Comparison of ENCODE assay signal across 20 mouse cellular contexts in genomic region chr3:55462904-55463668, GRCm38 (mm10). TPM values are rescaled to one million over a fixed set of nuclear protein-coding genes. Genes with fewer than 3 reads are reported as not detected.
A peak's percentile ranks its signal among the peaks of the same experiment; 100 is the strongest.
DNase-seq lines count a peak whose midpoint lies in the region; ATAC-seq lines count a peak whose summit lies in the region.
"Had no signal": no experiment of that assay in that cellular context is flagged by ENCODE, and none has a peak within 500 bp of the region (broad histone marks: within the 10 kb centered on the region; RNA-seq: fewer than 3 reads in every experiment).

No protein-coding gene starts in this region.

- peaks cover 14% of the 10 kb centered on the region for H3K36me3 ChIP-seq in hindbrain, embryonic 15.5 days
- no peaks in the 10 kb centered on the region for H3K36me3 ChIP-seq in hindbrain, embryonic 12.5 days
- H3K36me3 ChIP-seq in embryonic facial prominence, embryonic 14.5 days (ENCODE audit: control insufficient read depth, insufficient read depth, low read length) = no peaks in the 10 kb centered on the region
- H3K36me3 ChIP-seq in midbrain, embryonic 15.5 days (replicated peaks) = no peaks in the 10 kb centered on the region
- H3K36me3 ChIP-seq: forebrain, embryonic 10.5 days; heart, embryonic 15.5 days; kidney, embryonic 15.5 days had no signal

- H3K27me3 ChIP-seq in hindbrain, embryonic 15.5 days = no peaks in the 10 kb centered on the region
- H3K27me3 ChIP-seq in hindbrain, embryonic 12.5 days = no peaks in the 10 kb centered on the region
- H3K27me3 ChIP-seq in embryonic facial prominence, embryonic 14.5 days (replicated peaks; ENCODE audit: control insufficient read depth, insufficient read depth, low read length) = no peaks in the 10 kb centered on the region
- no peaks in the 10 kb centered on the region for H3K27me3 ChIP-seq in midbrain, embryonic 15.5 days (replicated peaks)
- H3K27me3 ChIP-seq: CH12.LX; heart, embryonic 15.5 days; kidney, embryonic 15.5 days had no signal

- H3K4me1 ChIP-seq in hindbrain, embryonic 15.5 days (replicated peaks) = peaks cover 25% of the 10 kb centered on the region
- H3K4me1 ChIP-seq in hindbrain, embryonic 12.5 days = peaks cover 19% of the 10 kb centered on the region
- peaks cover 1% of the 10 kb centered on the region; the same call in 1 of the 2 replicates for H3K4me1 ChIP-seq in embryonic facial prominence, embryonic 14.5 days (ENCODE audit: control insufficient read depth, insufficient read depth, low read length)
- peaks cover 27% of the 10 kb centered on the region for H3K4me1 ChIP-seq in midbrain, embryonic 15.5 days

- no peak overlapping the region for H3K9ac ChIP-seq in hindbrain, embryonic 15.5 days
- H3K9ac ChIP-seq in hindbrain, embryonic 12.5 days = no peak overlapping the region
- no peak overlapping the region for H3K9ac ChIP-seq in embryonic facial prominence, embryonic 14.5 days (ENCODE audit: low read depth, low read length)
- no peak overlapping the region for H3K9ac ChIP-seq in midbrain, embryonic 15.5 days
- H3K9ac ChIP-seq: heart, embryonic 15.5 days; kidney, embryonic 15.5 days; lung, embryonic 14.5 days had no signal

- DNase-seq in cerebellum, adult 11-12 months = peak; percentile 61
- DNase-seq in cerebellum, postnatal 10 days = no peak
- DNase-seq in embryonic facial prominence, embryonic 14.5 days (ENCODE audit: low spot score) = peak; percentile 48
- no peak for DNase-seq in thymus, postnatal 0 days (ENCODE audit: low spot score)
- DNase-seq in lung, postnatal 10 days = no peak
- DNase-seq: adrenal gland, postnatal 10 days; heart, adult 18-20 months; lung, embryonic 14.5 days; thymus, postnatal 36 days had no signal

- 0 out of 2 replicates have a peak overlapping the region, but pooled peaks have one; percentile 28 for H3K27ac ChIP-seq in hindbrain, embryonic 15.5 days (replicated peaks)
- H3K27ac ChIP-seq in hindbrain, embryonic 12.5 days = no peak overlapping the region
- peak overlapping the region; percentile 59 for H3K27ac ChIP-seq in embryonic facial prominence, embryonic 14.5 days (replicated peaks; ENCODE audit: low read depth, low read length)
- peak overlapping the region; percentile 45; the same call in 1 of the 2 replicates for H3K27ac ChIP-seq in midbrain, embryonic 15.5 days
- H3K27ac ChIP-seq: heart, embryonic 15.5 days; kidney, embryonic 15.5 days had no signal

- H3K4me3 ChIP-seq in hindbrain, embryonic 15.5 days = peak overlapping the region; percentile 9; the same call in 1 of the 2 replicates
- no peak overlapping the region for H3K4me3 ChIP-seq in hindbrain, embryonic 12.5 days
- no peak overlapping the region for H3K4me3 ChIP-seq in embryonic facial prominence, embryonic 14.5 days (ENCODE audit: low read depth, low read length)
- H3K4me3 ChIP-seq in midbrain, embryonic 15.5 days = no peak overlapping the region
- H3K4me3 ChIP-seq: heart, embryonic 15.5 days; kidney, embryonic 15.5 days had no signal

- no peaks in the 10 kb centered on the region for H3K9me3 ChIP-seq in hindbrain, embryonic 15.5 days
- no peaks in the 10 kb centered on the region for H3K9me3 ChIP-seq in hindbrain, embryonic 12.5 days (replicated peaks)
- no peaks in the 10 kb centered on the region for H3K9me3 ChIP-seq in embryonic facial prominence, embryonic 14.5 days (ENCODE audit: control insufficient read depth, low read length)
- H3K9me3 ChIP-seq in midbrain, embryonic 15.5 days = no peaks in the 10 kb centered on the region
- H3K9me3 ChIP-seq: forebrain, embryonic 10.5 days; heart, embryonic 15.5 days; kidney, embryonic 15.5 days had no signal

- ATAC-seq in hindbrain, embryonic 15.5 days (ENCODE audit: low FRiP score, low read depth) = no peak
- ATAC-seq in hindbrain, embryonic 12.5 days (ENCODE audit: low FRiP score) = no peak
- ATAC-seq in embryonic facial prominence, embryonic 14.5 days (ENCODE audit: low read depth) = peak; percentile 17; the same call in 1 of the 2 replicates
- ATAC-seq in midbrain, embryonic 15.5 days (replicated peaks) = no peak

- peak overlapping the region; percentile 33 for H3K4me2 ChIP-seq in hindbrain, embryonic 15.5 days
- no peak overlapping the region for H3K4me2 ChIP-seq in hindbrain, embryonic 12.5 days (replicated peaks)
- H3K4me2 ChIP-seq in embryonic facial prominence, embryonic 14.5 days (ENCODE audit: low read depth, low read length) = peak overlapping the region; percentile 38; the same call in 1 of the 2 replicates
- peak overlapping the region; percentile 28 for H3K4me2 ChIP-seq in midbrain, embryonic 15.5 days
- H3K4me2 ChIP-seq: heart, embryonic 15.5 days; kidney, embryonic 15.5 days; lung, embryonic 14.5 days had no signal

- WGBS in hindbrain, embryonic 15.5 days = 71% methylated on average over 4 of the region's 4 CpGs
- 77% methylated on average over 4 of the region's 4 CpGs for WGBS in hindbrain, embryonic 12.5 days
- 70% methylated on average over 4 of the region's 4 CpGs for WGBS in embryonic facial prominence, embryonic 14.5 days
- 78% methylated on average over 4 of the region's 4 CpGs for WGBS in midbrain, embryonic 15.5 days

RNA-seq across cellular contexts. Expression of gene Gm21954, which starts 8.9 kb away (rescaled TPM):
- polyA plus RNA-seq in hindbrain, embryonic 15.5 days (2015; fragmentation: Nextera tagmentation; extraction: Ambion mirVana) = not detected in 2 replicates
- polyA plus RNA-seq in hindbrain, embryonic 12.5 days (2016; fragmentation: Nextera tagmentation; extraction: Ambion mirVana) = not detected in 2 replicates
- polyA plus RNA-seq in embryonic facial prominence, embryonic 14.5 days (2014; fragmentation: Nextera tagmentation; extraction: Ambion mirVana) = not detected in 2 replicates
- polyA plus RNA-seq in midbrain, embryonic 15.5 days (2015; fragmentation: Nextera tagmentation; extraction: Ambion mirVana) = not detected in 2 replicates
- not detected in 2 replicates for polyA plus RNA-seq in thymus, postnatal 0 days (2015; fragmentation: Nextera tagmentation; extraction: Ambion mirVana)
- polyA plus RNA-seq: forebrain, embryonic 10.5 days; heart, embryonic 15.5 days; intestine, embryonic 14.5 days; kidney, embryonic 15.5 days; liver, adult 2 months; lung, embryonic 14.5 days; small intestine, adult 2 months; stomach, embryonic 16.5 days had no signal

Comparison
In these comparisons a context has a peak if more than half of its experiments do, and no peak if none do; other contexts are left out.
1. DNase-seq: peak in cerebellum, adult 11-12 months (single experiment) and embryonic facial prominence, embryonic 14.5 days (single experiment); none in cerebellum, postnatal 10 days (0 of 2), thymus, postnatal 0 days (single experiment) and lung, postnatal 10 days (single experiment).